Mouse (Mus musculus) kidney, adult 2 months (tissue): Measurements from ENCODE around the gene Arf6.

Experiments used
- CTCF ChIP-seq: fragments of 200-500 bp; conservative IDR thresholded peaks from 2 replicates; pipeline ENCODE4 v1.5.1; 2011; ENCODE audit warnings: low read depth, mild to moderate bottlenecking, control low read depth, low read length, moderate library complexity, mixed read lengths; ENCODE audit not compliant: insufficient read depth, insufficient read length
- POLR2A ChIP-seq: fragments of 200-500 bp; IDR thresholded peaks from one replicate; pipeline ENCODE4 v1.6.1; 2011; ENCODE audit warnings: low read depth, low read length, control low read depth

DNA sequence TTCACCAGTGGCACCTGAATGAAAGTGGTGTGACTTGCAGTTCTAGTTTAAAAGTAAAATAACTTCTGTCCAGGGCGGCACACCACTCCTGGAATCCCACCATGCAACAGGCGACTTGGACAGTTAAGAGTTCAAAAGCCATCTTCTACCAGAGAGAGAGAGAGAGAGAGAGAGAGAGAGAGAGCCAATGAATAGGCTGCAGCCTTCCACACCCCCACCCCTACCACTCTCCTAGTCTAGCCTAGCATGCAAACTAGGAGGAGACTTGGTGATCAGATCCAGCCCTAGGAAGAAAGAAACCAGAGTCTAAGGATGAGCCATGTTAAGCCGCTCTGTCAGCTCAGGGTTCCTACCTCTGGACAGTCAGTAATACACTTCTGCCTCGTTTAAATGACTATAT, 9.6 kb upstream of the Arf6 start:
- no peak for TF ChIP-seq CTCF
- no peak for TF ChIP-seq POLR2A
